Mouse (Mus musculus) cerebellum, postnatal 10 days (tissue): ENCODE measurements around the gene Gm49486.
"Not testable (repeated sequence)": the region's sequence is repeated elsewhere in the genome, so short reads cannot be mapped to it uniquely, and the experiment has no call there.

ENCODE experiments used
- DNase-seq, 2 experiments: peaks; one replicate each; pipeline ENCODE4 v3.0.0; 2021; ENCODE audit warnings: mixed read lengths in 2 of 2

Gm49486 gene

GRCm38 (mm10) chr15:79225780-79226179 is 3.4 kb upstream of the Gm49486 start:
- DNase-seq = not testable (repeated sequence)

- no peak for DNase-seq
Observed at GRCm38 (mm10) chr15:79235268-79235667, 6.1 kb downstream of the Gm49486 start.

GRCm38 (mm10) chr15:79238036-79238435 is 8.8 kb downstream of the Gm49486 start:
- no peak for DNase-seq

- no peak for DNase-seq
Observed at GRCm38 (mm10) chr15:79242574-79243233, 13.5 kb downstream of the Gm49486 start.

GRCm38 (mm10) chr15:79243234-79244042 is 14.2 kb downstream of the Gm49486 start:
- peak; percentile 97 to 98 for DNase-seq

- DNase-seq = no peak
Observed at GRCm38 (mm10) chr15:79244071-79244893, 15.1 kb downstream of the Gm49486 start.

GRCm38 (mm10) chr15:79245321-79245720 is 16.1 kb downstream of the Gm49486 start:
- no peak for DNase-seq

- DNase-seq = no peak
Observed at GRCm38 (mm10) chr15:79250236-79250635, 21.0 kb downstream of the Gm49486 start.

- DNase-seq = peak; percentile 26 to 47
Observed at GRCm38 (mm10) chr15:79251168-79251567, 22.0 kb downstream of the Gm49486 start.

GRCm38 (mm10) chr15:79251781-79252491 is 22.7 kb downstream of the Gm49486 start:
- DNase-seq = peak; percentile 57 to 60

GRCm38 (mm10) chr15:79252580-79252979 is 23.4 kb downstream of the Gm49486 start:
- DNase-seq = peak; percentile 22 to 41

GRCm38 (mm10) chr15:79254661-79255060 is 25.5 kb downstream of the Gm49486 start, which contains the start of gene Slc16a8:
Slc16a8 (minus strand) TSS chr15:79254761.
- no peak for DNase-seq

GRCm38 (mm10) chr15:79258521-79258920 is 29.3 kb downstream of the Gm49486 start:
- DNase-seq = peak; percentile 58 to 62

- peak in 1 of 2 experiments; percentile 33 for DNase-seq
Observed at GRCm38 (mm10) chr15:79261095-79261725, 32.0 kb downstream of the Gm49486 start.

GRCm38 (mm10) chr15:79261757-79262156 is 32.6 kb downstream of the Gm49486 start:
- peak; percentile 33 to 42 for DNase-seq

GRCm38 (mm10) chr15:79262375-79262774 is 33.2 kb downstream of the Gm49486 start:
- DNase-seq = peak; percentile 42 to 44

GRCm38 (mm10) chr15:79262786-79263309 is 33.7 kb downstream of the Gm49486 start:
- no peak for DNase-seq

- DNase-seq = no peak
Observed at GRCm38 (mm10) chr15:79263726-79264125, 34.5 kb downstream of the Gm49486 start.

GRCm38 (mm10) chr15:79265384-79265783 is 36.2 kb downstream of the Gm49486 start:
- no peak for DNase-seq

GRCm38 (mm10) chr15:79268521-79268920 is 39.3 kb downstream of the Gm49486 start:
- no peak for DNase-seq

GRCm38 (mm10) chr15:79270317-79271123 is 41.3 kb downstream of the Gm49486 start:
- peak; percentile 66 to 78 for DNase-seq
